Mouse (Mus musculus): ENCODE measurements around the gene Mlycd. TPM values are rescaled to one million over a fixed set of nuclear protein-coding genes. Genes with fewer than 3 reads are reported as not detected.

Gene Mlycd
- 16.9 and 17.1 TPM in 2 replicates for polyA plus RNA-seq (2012)

DNA sequence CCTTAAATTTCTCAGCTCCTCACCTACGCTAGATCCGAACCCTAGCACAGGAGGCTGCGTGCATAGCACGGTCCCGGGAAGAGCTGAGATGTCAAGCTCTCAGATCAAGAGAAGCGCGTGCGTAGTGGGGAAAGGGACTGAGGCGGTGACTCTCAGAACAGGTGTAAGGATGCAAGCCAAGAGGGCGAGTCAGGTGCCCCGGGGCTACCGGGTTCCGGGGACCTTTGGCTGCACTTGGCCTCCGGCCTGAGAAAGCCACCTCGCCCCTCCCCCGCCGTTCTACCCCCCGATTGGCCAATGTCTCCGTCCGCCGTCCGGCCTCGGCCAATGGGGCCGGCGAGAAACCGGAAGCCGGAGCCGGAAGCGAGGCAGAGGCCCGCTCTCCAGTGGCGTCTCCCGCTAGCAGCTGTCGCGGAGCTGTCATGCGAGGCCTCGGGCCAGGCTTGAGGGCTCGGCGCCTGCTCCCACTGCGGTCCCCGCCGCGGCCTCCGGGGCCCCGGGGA is at the start of gene Mlycd:
Gene Mlycd, plus strand, starts transcription at position 355 of the 503 bp plus-strand sequence.
- TF ChIP-seq GATA1 (IDR thresholded peaks at IDR 0.05; ENCODE audit: low read length) = no peak

DNA sequence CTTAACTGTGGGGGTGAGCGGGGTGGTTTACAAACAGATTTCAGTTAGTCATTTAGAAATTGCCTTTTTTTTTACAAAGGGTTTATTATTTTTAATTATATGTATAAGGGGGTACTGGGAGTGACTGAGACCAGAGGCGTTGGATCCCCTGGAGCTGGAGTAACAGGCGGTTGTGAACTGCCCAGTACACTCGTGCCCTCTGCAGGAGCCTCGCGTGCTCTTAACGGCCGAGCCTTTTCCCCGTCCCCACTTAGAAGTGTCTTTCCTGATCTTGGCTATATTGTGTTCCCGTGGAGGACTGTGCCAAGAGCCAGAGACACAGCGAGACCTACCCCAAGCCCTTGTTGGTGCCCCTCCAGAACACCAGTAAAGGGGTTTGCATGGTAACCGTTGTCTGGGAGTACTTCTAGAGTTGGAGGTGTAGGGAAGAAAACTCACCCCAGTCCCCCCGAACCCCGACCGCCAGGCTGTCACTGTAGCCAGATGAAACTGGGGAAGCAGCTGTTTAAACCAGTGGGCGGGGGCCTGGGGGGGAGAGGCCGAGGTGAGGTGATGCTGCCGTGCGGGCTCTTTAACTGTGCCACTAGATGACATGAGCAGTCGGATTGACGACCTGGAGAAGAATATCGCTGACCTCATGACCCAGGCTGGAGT is 49.5 kb upstream of the Mlycd start:
- TF ChIP-seq GATA1 (IDR thresholded peaks at IDR 0.05; ENCODE audit: low read length) = no peak

DNA sequence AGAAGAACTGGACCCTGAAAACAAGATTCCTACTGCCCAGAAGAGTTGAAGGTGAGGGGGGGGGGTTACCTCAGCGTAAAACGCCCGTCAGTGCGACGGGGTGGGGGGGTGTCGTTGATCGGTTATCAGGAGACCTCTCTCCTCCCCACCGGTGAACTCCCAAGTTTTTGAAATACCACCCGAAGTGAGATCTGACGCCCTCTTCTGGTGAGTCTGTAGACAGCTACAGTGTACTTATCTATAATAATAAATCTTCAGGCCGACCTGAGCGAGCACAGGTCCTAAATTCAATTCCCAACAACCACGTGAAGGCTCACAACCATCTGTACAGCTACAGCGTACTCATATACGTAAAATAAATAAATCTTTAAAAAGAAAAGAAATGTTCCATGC is 49.0 kb upstream of the Mlycd start:
- TF ChIP-seq GATA1 (IDR thresholded peaks at IDR 0.05; ENCODE audit: low read length) = no peak

DNA sequence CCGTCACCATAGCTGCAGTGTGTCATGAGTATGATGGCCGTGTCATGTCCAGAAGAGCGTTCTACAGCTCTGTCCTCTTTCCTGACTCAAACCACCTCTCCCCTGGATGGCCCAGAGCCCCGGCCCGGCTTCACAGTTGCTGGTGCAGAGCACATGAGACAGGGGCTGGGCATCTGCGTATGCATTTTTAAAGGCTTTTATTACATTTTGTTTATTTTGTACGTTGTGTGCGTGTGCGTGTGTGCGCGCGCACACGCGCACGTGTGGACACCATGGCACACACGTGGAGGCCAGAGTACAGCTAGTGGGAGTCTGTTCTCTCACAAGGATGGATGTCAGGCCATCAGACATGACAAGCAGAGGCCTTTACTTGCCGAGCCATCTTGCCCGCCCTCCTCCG is 43.0 kb upstream of the Mlycd start:
- TF ChIP-seq GATA1 (IDR thresholded peaks at IDR 0.05; ENCODE audit: low read length) = no peak

DNA sequence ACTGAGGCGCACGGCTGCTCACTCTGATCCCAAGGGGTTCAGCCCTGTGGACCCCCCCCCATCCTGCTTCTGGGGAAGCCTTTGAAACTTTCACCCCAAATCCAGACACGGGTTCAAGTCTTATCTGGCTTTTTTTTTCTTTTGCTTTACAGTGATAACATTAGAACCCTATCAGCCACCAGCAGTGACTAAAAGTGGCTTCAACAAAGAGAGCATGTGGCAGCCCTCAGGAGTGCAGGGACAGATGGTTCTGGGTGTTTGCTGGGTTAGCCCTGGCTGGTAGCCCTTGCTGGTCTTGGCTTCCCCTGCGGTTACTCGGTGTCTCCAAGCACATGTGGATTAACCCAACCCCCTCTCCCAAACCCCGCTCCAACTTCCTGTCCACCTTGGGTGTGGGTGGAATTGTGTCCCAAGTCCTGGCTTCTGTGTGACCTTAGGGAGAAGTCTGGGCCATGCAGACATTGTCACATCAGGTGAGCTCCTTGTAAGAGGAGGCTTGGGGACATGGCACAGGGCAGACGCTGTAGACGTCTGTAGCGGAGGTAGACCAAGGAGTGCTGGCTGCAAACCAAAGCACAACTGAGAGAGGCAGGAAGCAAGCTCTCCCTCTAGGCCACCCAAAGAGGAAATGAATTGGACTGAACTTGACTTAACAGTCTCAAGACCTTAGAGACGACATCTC is 41.6 kb upstream of the Mlycd start:
- no peak for TF ChIP-seq GATA1 (IDR thresholded peaks at IDR 0.05; ENCODE audit: low read length)

DNA sequence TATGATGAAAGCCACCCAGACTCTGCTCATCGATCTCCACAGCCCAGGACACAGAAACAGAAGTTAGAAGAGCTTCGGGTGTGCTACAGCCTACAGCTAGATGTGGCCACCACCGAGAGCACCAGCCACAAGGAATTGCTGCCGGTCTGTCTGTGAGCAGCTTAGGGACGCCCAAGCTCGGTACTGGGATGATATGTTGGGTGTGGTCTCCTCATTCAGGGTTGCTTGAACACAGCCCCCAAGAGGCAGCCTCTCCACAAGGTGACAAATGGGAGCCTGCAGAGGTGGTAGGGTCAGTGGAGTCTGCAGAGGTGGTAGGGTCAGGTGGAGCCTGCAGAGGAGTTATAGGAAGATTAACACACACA is 41.0 kb upstream of the Mlycd start:
- TF ChIP-seq GATA1 (IDR thresholded peaks at IDR 0.05; ENCODE audit: low read length) = no peak

DNA sequence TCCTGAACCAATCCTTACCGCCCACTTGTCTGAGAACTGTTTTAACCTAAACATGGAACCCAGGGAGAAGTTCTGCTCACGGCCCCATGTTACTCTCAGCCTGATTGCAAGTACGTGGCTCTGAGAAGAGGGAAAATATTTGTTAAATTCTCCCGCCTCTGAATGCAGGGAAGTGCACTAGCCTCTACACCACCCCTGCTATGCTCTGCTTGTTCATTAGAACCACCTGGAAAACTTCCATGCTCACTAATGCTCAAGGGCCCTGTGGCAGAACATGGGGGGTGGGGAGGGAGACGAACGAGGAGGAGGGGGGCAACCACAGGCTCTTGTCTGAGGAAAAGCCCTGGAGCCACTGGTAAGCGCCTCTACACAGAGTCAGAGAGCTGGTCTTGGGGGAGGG is 36.5 kb upstream of the Mlycd start:
- TF ChIP-seq GATA1 (IDR thresholded peaks at IDR 0.05; ENCODE audit: low read length) = no peak

DNA sequence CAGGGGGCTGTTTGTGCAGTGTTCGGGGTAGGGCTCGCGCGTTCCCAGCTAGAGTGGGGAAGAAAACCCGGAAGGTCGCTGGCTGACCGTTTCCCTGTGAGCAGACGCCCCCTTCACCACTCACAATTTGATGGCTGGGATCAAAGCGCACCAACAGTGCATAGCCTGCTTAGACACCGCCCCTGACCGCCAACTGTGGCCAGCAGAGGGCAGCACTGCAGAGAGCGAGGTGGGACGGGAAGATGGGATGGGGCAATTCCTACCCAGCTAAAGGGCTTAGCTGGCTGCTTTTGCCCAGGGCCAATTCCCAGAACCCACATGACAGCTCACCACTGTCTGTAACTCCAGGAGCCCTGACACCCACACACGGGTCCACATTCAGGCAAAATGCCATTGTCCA is 35.8 kb upstream of the Mlycd start:
- TF ChIP-seq GATA1 (IDR thresholded peaks at IDR 0.05; ENCODE audit: low read length) = no peak

DNA sequence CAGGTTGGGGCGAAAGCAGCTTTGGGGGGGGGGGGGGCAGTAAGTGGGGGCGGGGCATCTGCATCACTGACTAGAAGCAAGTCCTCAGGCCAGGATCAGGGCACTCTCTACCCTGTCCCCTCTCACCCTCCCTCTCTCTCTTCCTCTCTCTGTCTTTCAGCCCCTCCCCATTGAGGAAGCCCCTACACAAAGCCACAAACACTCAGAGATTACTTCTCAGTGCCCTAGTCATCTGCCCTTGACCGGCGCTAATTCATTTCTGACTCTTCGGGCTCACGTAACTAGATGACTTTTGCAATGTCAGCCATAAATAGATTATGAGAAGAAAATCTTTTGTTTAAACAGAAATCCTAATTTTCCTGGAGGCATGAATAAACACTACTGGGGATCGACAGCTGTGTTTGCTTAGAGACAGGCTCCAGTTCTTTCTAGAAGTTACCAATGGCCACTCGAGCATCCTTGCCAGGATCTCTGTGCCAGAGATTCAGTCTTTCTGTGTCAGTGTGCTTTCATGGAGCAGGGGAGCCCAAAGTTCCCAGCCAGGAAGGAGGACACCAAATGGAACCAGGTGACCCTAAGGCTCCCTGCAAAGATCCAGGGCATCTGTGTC is 33.9 kb upstream of the Mlycd start:
- no peak for TF ChIP-seq GATA1 (IDR thresholded peaks at IDR 0.05; ENCODE audit: low read length)

DNA sequence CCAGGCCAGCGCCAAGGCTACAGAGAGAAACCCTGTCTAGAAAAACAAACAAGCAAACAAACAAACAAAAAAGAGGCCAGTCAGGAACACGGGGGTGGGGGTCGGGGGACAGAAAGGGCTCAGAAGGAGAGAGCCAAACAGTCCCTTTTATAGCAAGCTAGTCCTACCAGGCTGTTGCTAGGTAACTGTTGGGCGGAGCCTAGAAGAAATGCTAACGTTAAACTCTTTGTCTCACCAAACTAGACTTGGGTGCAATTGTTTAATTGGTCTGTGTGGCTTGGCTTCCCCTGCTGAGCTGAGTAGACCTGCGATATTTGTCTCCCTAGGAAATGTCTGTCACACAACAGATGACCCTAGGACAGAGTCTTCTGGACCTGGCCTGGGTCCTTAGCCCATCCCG is 16.2 kb upstream of the Mlycd start:
- no peak for TF ChIP-seq GATA1 (IDR thresholded peaks at IDR 0.05; ENCODE audit: low read length)

DNA sequence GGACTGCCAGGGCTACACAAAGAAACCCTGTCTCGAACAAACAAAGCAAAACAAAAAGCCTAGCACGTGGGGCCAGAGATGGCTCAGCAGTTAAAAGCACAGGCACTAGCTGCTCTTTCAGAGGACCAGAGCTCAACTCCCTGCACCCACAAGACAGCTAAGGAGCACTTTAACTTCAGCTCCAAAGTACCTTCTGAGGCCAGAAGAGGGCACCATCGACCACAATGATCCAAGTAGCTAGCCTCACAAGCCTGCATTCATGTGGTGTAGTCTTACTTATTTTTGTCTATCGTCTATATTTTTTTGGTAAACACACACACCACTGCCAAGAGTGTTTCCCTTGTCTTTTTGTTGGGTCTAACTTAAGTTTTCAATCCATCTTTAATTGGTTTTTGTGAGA is 14.1 kb upstream of the Mlycd start:
- no peak for TF ChIP-seq GATA1 (IDR thresholded peaks at IDR 0.05; ENCODE audit: low read length)

DNA sequence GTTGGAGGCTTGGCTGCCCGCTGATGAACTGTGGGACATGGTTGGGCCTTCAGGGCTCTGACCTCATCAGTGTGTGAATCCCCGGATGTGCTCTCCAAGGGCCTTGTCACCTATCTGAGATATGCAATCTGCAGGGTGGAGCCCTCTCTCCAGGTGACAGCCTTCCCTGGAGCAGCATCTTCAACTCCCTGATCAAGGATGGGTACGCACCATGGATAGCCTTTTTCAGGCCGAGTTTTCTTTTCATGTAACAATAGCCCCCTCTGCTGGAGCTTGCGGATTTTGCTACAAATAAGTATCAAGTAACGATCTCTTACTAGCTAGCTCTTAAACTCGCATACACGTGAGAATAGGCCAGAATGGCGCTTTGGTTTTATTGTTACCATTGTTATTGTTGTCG is 10.2 kb upstream of the Mlycd start:
- no peak for TF ChIP-seq GATA1 (IDR thresholded peaks at IDR 0.05; ENCODE audit: low read length)

DNA sequence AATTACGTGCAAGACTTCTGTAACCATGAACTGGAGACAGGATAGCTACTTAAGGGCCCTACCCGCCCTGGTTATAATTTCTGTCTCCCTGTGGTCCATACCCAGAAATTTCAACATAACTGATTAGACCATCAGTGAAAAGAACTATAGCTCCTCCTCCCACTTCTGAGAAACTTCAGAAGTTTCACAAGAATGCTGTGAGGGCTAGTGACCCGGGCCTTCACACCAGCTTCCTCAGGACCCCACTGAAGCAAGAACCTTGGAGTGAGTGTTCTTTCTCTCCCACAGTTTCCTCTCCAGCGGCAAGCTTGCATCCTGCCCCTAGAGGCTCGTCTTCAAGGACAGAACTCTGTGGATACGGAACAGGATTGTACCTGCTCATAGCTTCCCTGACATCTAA is 8.8 kb upstream of the Mlycd start:
- TF ChIP-seq GATA1 (IDR thresholded peaks at IDR 0.05; ENCODE audit: low read length) = no peak

DNA sequence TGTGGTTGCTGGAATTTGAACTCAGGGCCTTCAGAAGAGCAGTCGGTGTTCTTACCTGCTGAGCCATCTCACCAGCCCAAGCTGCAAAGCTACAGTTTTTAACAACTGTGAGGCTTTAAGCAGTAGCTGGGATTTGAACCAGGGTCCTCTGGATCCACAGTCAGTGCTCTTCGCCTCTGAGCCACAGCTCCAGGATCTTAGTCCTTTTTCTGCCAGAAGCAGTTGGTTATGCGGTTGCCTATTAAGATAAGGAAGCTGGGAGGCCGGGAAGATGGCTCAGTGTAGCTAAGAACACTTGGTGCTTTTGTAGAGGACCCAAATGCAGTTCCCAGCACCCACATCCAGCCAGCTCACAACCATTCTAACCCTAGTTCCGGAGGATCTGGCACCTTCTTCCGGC is 7.7 kb upstream of the Mlycd start:
- TF ChIP-seq GATA1 (IDR thresholded peaks at IDR 0.05; ENCODE audit: low read length) = no peak

DNA sequence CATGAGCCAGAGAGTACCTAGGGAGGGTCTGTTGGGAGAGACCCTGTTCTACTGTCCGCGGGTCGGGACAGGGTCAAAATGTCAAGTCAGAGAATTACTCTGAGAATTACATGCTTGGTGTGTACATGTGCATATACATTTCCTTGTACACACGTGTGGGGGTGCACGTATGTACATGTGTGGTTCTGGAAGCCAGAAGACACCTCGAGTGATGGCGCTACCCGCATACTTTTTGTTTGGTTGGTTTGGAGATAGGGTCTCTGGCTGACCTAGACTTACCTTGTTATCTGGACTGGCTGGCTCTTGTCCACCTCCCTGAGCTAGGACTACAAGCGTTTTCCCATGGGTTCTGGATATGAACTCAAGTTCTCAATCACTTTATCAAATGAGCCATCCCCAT is 581 bp upstream of the Mlycd start:
- TF ChIP-seq GATA1 (IDR thresholded peaks at IDR 0.05; ENCODE audit: low read length) = no peak

DNA sequence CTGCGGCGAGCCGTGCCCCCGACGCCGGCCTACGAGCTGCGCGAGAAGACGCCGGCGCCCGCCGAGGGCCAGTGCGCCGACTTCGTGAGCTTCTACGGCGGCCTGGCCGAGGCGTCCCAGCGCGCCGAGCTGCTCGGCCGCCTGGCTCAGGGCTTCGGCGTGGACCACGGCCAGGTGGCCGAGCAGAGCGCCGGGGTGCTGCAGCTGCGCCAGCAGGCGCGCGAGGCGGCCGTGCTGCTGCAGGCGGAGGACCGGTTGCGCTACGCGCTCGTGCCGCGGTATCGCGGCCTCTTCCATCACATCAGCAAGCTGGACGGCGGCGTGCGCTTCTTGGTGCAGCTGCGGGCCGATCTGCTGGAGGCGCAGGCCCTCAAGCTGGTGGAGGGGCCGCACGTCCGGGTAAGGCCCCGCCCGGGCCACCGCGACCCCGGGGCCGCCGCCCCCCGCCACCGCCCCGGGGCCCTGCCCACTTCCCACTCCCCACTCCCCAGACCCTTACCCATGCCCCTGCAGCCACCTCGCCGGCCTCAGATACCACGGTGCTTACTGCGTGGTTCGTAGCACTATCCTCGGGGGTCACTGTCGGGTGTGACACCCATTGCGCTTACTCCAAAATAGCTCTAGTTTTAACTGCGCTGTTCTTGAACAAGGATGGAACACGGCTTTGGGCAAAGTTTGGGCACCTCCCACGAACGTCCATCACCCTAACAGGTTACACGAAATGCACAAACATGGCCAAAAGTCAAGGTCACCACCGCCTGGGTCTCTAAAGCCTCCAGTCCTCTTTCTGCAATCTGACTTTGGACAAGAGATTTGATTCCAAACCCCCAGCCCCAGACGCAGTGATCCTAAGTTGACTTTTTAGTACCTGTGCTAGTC is 633 bp downstream of the Mlycd start:
- no peak for TF ChIP-seq GATA1 (IDR thresholded peaks at IDR 0.05; ENCODE audit: low read length)
